Mouse (Mus musculus) layer of hippocampus, adult 2 months (tissue): ENCODE measurements at regions not wholly inside any gene's neighbourhood (a gene's known extent, or its start where the extent isn't known, plus 50 kb on each side); places are given as distances from the start of the nearest gene placed in this dataset.
A peak's percentile ranks its signal among the peaks of the same experiment; 100 is the strongest.

ENCODE experiments used
- DNase-seq, 2 experiments: peaks; one replicate each; pipeline ENCODE4 v3.0.0; 2022; ENCODE audit warnings: low spot score in 2 of 2
- H3K27ac ChIP-seq: fragments of 200-600 bp; 2 replicates; pipeline ENCODE4 v1.8.1; 2022
- H3K4me3 ChIP-seq: fragments of 200-600 bp; 2 replicates; pipeline ENCODE4 v1.8.1; 2022; ENCODE audit warnings: mild to moderate bottlenecking
- CTCF ChIP-seq: fragments of 200-600 bp; conservative IDR thresholded peaks from 2 replicates; pipeline ENCODE4 v1.8.1; 2022; ENCODE audit warnings: antibody characterized with exemption, mild to moderate bottlenecking, moderate library complexity

DNA sequence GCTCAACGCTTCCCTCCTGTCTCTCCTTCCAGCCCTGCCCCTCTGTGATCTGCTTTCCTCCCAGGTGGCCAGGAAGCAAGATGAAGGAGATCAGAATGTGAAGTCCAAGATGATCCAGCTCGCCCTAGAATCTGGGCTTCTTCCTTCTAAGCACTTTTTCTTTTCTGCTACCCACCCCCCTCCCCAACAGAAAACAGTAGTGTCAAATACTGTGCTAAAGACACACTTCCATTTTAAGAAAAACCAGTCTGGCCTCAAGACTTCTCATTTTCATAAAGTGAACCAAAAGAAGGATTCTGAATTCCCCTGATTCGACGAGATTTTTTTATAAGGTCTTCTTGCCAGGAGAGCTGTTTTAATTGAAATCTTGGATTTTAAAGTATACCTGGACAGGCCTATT, 219.8 kb downstream of the Fam43a start:
- no peak overlapping the region for H3K4me3 ChIP-seq
- no peak for DNase-seq
- TF ChIP-seq CTCF, result no peak
- no peak overlapping the region for H3K27ac ChIP-seq

- DNase-seq, result no peak
- H3K4me3 ChIP-seq, result no peak overlapping the region
- no peak for TF ChIP-seq CTCF
- H3K27ac ChIP-seq, result no peak overlapping the region
These were observed 220.7 kb downstream of the Fam43a start for GRCm38 (mm10) chr16:30820234-30820633.

- peak overlapping the region; percentile 43; the same call in 1 of the 2 replicates for H3K27ac ChIP-seq
- TF ChIP-seq CTCF, result no peak
- DNase-seq, result no peak
- no peak overlapping the region; the same call in 1 of the 2 replicates for H3K4me3 ChIP-seq
These were observed 221.2 kb downstream of the Fam43a start for GRCm38 (mm10) chr16:30820761-30821160.

- no peak for DNase-seq
- TF ChIP-seq CTCF, result no peak
These were observed 221.8 kb downstream of the Fam43a start for GRCm38 (mm10) chr16:30821191-30821910.

DNA sequence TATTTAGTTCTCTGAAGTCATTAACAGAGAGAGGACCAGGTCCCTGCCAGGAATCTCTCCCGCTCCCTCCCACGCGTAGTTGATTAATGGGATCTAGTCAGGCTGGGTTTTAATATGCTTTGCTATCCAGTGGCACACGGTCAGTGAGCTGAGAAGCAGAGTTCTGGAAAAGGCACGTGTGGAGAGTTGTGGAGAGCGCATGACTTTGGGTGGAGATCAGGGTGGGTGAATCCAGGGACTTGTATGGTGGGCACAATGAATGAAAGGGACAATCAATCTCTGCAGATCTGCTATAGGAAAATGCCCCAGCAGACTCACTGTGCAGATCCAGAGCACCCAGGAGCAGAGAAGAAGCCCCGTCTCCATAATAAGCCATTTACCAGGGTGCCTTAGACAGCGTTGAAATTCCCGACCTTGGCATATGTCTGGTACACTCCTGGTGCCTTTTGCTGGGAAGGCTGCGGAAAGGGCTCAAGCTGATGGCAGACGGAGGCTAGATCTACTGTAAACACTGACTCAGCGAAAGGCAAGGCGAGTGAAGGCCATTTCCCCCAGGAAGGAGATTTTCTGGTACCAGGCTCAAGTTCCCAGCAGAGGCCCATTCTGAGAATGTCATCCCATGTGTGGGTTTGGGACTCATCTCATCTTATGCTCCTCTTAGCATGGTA, 222.5 kb downstream of the Fam43a start:
- Histone ChIP-seq H3K27ac (peak overlapping the region; percentile 6; the same call in 1 of the 2 replicates), H3K4me3 (no peak overlapping the region)
- no peak for TF ChIP-seq CTCF
- no peak for DNase-seq

More at GRCm38 (mm10) chr16:30821191-30821910, 221.8 kb downstream of the Fam43a start:
- H3K27ac ChIP-seq, result peak overlapping the region; percentile 43; the same call in 1 of the 2 replicates
- H3K4me3 ChIP-seq, result peak overlapping the region; percentile 46

DNA sequence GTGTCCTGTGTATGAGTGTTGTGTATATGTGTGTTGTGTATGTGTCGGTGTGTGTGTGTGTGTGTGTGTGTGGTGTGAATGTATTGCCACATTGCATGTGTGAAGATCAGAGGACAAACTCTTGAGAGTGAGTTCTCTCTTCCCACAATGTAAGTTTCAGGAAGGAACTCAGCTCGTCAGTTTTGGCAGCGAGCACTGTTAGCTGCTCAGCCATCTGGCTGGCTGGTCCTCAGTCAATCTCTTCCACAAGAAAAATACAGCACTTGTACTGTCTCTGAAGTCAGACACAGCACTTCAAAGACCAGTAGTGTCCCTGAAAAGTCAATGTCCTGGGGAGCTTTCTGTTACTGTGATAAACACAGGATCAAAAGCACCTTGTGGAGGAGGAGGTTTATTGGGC, 226.6 kb downstream of the Fam43a start:
- no peak overlapping the region for H3K4me3 ChIP-seq
- TF ChIP-seq CTCF, result no peak
- H3K27ac ChIP-seq, result peak overlapping the region; percentile 60; the same call in 1 of the 2 replicates
- DNase-seq, result peak; percentile 50 to 60

DNA sequence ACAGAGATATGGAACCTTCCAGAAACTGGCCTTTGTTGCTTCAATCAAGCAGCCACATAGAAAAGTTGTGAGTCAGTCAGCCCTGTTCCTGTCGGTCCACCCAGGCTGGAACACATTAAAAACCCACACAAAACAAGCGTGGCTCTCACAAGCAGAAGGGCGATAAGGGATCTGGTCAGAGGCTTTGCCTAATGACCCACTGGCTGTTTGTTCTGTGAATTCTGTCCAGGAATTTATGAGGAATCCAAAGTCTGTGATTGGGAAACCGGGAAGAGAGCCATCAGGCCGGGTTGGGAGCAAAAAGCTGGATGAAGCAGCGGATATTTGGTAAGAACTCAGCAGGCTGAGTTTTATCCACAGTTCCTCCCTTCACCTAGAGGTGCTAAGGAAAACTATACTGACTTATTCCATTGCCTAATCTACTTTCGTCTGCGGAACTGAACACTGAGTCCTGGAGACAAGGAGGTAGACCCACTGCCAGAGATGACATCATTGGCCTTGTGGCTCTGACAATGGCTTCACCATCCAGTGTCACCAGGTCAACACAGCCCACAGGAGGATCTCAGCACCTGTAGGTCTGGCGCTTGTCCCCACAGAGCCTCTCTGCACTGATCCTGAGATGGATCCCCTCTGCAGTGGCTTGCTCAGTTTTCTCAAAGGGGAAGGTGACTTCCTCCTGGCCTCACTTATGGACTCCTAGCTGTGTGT, 228.5 kb downstream of the Fam43a start:
- no peak for DNase-seq
- H3K4me3 ChIP-seq, result no peak overlapping the region
- no peak for TF ChIP-seq CTCF
- no peak overlapping the region for H3K27ac ChIP-seq

- Histone ChIP-seq H3K4me3 (no peak overlapping the region), H3K27ac (no peak overlapping the region)
- no peak for DNase-seq
- TF ChIP-seq CTCF, result no peak
These were observed 235.0 kb downstream of the Fam43a start for GRCm38 (mm10) chr16:30834561-30834960.

- Histone ChIP-seq H3K27ac (no peak overlapping the region), H3K4me3 (no peak overlapping the region)
- DNase-seq, result no peak
- no peak for TF ChIP-seq CTCF
These were observed 236.2 kb downstream of the Fam43a start for GRCm38 (mm10) chr16:30835678-30836077.

DNA sequence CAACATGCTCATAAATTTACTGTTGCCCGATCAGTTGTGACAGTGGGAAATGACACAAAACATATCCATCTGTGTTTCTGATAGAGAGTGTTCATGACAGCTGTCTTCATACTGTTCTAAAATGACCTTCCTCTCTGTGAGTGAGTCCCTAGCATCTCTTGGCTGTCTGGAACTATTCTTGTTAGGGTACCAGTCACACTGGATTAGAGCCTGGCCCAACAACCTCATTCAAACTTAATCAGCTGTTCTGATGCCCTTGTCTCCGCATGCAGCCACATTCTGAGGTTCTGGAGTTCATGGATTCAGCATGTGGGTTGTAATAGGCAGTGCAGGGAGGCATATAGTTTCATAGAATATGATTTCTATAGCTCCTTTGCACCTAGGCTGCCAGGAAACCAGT, 238.4 kb downstream of the Xxylt1 start:
- Histone ChIP-seq H3K4me3 (no peak overlapping the region), H3K27ac (no peak overlapping the region)
- DNase-seq, result no peak
- TF ChIP-seq CTCF, result no peak

DNA sequence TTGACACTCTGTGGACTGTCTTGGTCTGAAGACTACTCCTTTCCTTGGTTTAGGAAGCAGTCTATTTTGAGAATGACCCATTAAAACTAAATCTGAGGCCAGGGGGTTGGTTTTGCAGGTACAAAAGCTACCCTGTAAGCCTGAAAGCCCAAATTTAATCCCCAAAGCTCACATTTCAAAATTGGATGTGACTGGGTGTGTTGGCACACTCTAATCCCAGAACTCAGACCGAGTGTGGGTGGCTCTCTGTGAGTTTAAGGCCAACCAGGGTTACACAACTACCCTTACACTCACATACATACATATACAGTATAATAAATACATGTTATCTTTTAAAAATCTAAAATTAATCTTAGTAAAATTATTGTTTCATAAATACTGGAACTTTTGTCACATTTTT, 228.6 kb downstream of the Xxylt1 start:
- no peak for DNase-seq
- no peak for TF ChIP-seq CTCF
- no peak overlapping the region for H3K27ac ChIP-seq
- no peak overlapping the region for H3K4me3 ChIP-seq

GRCm38 (mm10) chr16:30854716-30855115, 226.5 kb downstream of the Xxylt1 start:
- no peak overlapping the region for H3K27ac ChIP-seq
- no peak for DNase-seq
- no peak overlapping the region for H3K4me3 ChIP-seq
- TF ChIP-seq CTCF, result no peak

- no peak overlapping the region for H3K4me3 ChIP-seq
- no peak for TF ChIP-seq CTCF
- no peak for DNase-seq
- no peak overlapping the region for H3K27ac ChIP-seq
These were observed 223.6 kb downstream of the Xxylt1 start for GRCm38 (mm10) chr16:30857656-30858055.
